Mouse (Mus musculus) urinary bladder, postnatal 4 days (tissue): ENCODE data around the gene Jmjd4.

Experiments
- DNase-seq, 2 experiments: peaks; one replicate each; pipeline ENCODE4 v3.0.0; 2021 to 2022; ENCODE audit warnings: low spot score in 2 of 2

Jmjd4 gene

DNA sequence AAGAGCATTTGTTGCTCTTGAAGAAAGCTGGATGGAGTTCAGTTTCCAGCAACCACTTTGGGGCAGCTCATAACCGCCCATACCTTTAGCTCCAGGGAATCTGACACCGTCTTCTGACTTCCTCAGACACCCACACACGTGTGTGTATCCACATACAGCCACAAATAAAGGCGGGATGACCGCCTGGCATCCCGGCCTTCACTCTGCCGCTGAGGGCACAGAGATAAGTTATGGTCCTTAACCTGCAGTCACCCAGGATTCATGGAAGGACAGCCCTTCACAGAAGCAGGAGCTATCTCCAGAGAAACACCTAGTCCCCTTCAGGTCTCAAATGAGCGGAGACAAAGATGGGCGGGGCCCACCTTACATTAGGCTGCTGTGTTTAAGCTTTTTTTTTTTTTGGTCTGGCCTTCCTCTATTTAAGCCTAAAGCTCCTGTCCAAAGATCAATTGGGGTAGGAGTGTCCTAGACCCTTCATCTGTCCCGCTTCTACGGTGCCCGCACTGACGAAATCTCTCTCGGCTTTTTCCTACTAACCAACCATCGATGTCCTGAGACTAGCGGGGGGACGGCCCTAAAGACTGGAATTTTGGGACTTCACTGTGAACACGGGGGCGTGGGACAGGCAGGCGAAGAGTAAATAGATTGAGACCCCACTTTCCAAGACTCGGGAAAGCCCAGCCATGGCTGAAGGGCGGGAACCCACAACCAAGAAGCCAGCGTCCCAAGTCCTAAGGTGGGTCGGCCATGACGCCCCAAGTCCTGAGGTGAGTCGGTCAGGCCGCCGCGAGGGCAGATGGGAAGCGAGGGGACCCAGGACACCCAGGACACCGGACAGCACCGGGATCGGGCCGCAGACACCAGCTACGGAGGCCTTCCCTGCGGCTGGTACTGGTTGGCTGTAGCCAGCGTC lies 21.8 kb downstream of the Jmjd4 start:
- no peak for DNase-seq

- DNase-seq = peak; percentile 82 to 91
Measured at GRCm38 (mm10) chr11:59472326-59472677, 22.5 kb downstream of the Jmjd4 start, which contains the start of gene Zfp867. TSS of gene Zfp867 (minus strand) at chr11:59472474.

DNA sequence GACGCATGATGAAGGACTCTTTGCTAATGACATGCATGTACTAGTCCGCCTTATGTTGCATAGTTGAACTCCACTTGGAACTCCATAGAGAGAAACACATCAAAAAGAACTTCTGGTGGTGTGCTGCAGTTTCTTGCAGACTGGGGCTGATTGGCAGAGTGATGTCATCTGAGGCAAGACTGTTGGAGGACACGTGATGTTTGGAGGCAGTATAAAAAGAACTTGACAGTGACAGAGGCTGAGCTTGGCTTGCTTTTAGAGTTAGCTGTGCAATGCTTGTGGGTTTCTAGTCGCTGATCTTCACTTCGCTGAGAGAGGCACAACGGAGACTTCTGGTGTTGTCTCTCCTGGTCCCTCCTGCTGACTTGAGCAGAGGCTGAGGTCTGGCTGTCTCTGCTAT lies 27.4 kb downstream of the Jmjd4 start:
- no peak for DNase-seq

- DNase-seq = no peak
Measured at GRCm38 (mm10) chr11:59483212-59483611, 33.4 kb downstream of the Jmjd4 start.

DNA sequence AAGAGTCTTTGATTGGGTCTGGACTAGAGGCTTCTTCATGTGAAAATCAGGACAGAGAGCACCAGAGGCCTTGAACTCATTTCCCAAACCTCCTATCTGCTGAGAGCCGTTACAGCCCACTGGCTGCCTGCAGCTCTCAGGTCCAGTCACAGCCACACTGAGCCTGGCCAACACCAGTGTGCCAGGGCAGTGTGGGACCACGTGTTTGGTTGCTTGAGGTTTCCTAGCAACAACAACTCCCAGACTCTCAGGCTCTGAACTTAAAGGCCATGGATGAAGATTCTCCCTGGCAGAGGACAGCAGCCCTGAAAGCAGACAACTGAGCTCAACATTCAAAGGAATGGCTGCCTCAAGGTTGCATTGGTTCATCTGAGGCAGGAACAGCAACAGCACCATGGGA lies 35.8 kb downstream of the Jmjd4 start:
- DNase-seq = no peak

DNA sequence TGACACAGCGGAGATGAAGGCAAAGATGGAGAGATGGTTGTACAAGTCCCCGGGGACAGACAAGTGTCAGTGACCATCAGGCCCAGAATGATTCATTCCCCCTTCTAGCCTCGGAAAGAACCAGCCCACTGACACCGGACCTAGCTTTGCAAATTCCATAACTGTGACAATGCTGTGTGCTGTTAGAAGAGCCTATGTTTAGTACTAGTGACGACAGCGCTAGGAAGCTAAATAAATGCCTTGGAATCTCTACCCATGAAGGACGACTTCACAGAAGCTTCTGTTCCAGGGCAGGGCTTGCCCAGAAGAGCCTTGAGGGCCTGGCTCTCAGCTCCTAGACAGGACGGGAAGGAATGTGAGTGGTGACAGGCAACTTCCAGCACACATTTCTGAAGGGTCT lies 36.4 kb downstream of the Jmjd4 start:
- DNase-seq = no peak

- no peak for DNase-seq
Measured at GRCm38 (mm10) chr11:59496672-59497310, 46.9 kb downstream of the Jmjd4 start.

GRCm38 (mm10) chr11:59497747-59498146 lies 47.9 kb downstream of the Jmjd4 start:
- DNase-seq = no peak

- no peak for DNase-seq
Measured at GRCm38 (mm10) chr11:59501978-59502700, 52.3 kb downstream of the Jmjd4 start.

GRCm38 (mm10) chr11:59505351-59505838 lies 55.5 kb downstream of the Jmjd4 start:
- DNase-seq = peak; percentile 43 to 63

GRCm38 (mm10) chr11:59505839-59506712 lies 56.2 kb downstream of the Jmjd4 start:
- peak; percentile 89 for DNase-seq

GRCm38 (mm10) chr11:59506713-59507074 lies 56.8 kb downstream of the Jmjd4 start:
- DNase-seq = no peak
